Mouse (Mus musculus) liver, embryonic 13.5 days (tissue): Measurements from ENCODE around the gene D430019H16Rik. TPM values are rescaled to one million over a fixed set of nuclear protein-coding genes. Genes with fewer than 3 reads are reported as not detected.

ENCODE experiments used
- ATAC-seq: fragments of 200-750 bp; cut with Nextera tagmentation; 2 replicates; pipeline ENCODE4 v1.8.0; 2017; ENCODE audit warnings: low read depth, mild to moderate bottlenecking, moderate number of reproducible peaks, moderate library complexity
- DNase-seq: peaks from one replicate; pipeline ENCODE4 v3.0.0; 2022
- H3K27ac ChIP-seq: fragments of 300-500 bp; sonication (generic); 2 replicates; pipeline ENCODE4 v1.5.1; 2015; ENCODE audit warnings: moderate library complexity, mild to moderate bottlenecking, inconsistent platforms
- H3K27me3 ChIP-seq: fragments of 300-500 bp; sonication (generic); 2 replicates; pipeline ENCODE4 v1.6.1; 2015; ENCODE audit warnings: mild to moderate bottlenecking, inconsistent platforms
- H3K36me3 ChIP-seq: fragments of 300-500 bp; sonication (generic); 2 replicates; pipeline ENCODE4 v1.6.1; 2015; ENCODE audit warnings: mild to moderate bottlenecking, inconsistent platforms
- H3K4me1 ChIP-seq: fragments of 300-500 bp; sonication (generic); replicated peaks from 2 replicates; pipeline ENCODE4 v1.6.1; 2015; ENCODE audit warnings: inconsistent platforms
- H3K4me2 ChIP-seq: fragments of 300-500 bp; sonication (generic); 2 replicates; pipeline ENCODE4 v1.6.1; 2015; ENCODE audit warnings: inconsistent platforms, mild to moderate bottlenecking, moderate library complexity
- H3K4me3 ChIP-seq: fragments of 300-500 bp; sonication (generic); replicated peaks from 2 replicates; pipeline ENCODE4 v1.5.1; 2015; ENCODE audit warnings: mild to moderate bottlenecking, inconsistent platforms
- H3K9ac ChIP-seq: fragments of 300-500 bp; sonication (generic); 2 replicates; pipeline ENCODE4 v1.6.1; 2015; ENCODE audit warnings: mild to moderate bottlenecking, inconsistent platforms
- H3K9me3 ChIP-seq: fragments of 300-500 bp; sonication (generic); replicated peaks from 2 replicates; pipeline ENCODE4 v1.6.1; 2016; ENCODE audit warnings: inconsistent platforms
- WGBS: fragments of 180-500 bp; shearing (Covaris S2); methylation state at CpG from one replicate; pipeline ENCODE4 v1.1.7; 2015; ENCODE audit not compliant: insufficient replicate concordance; 5-methylcytosine and 5-hydroxymethylcytosine counted together
- polyA plus RNA-seq: library from polyadenylated mRNA; unstranded; fragments of >200 nt; fragmentation: Nextera tagmentation; extraction: Ambion mirVana; gene quantifications from 2 replicates; pipeline ENCODE4 v1.2.1, GENCODE M21; 2015

D430019H16Rik gene
- polyA plus RNA-seq, 1 experiment from 2014 or later = 0.09 TPM

- no peak overlapping the region for H3K9ac ChIP-seq
- H3K4me1 ChIP-seq = no peaks in the 10 kb centered on the region
- ATAC-seq (no peak), DNase-seq (no peak)
- no peaks in the 10 kb centered on the region for H3K27me3 ChIP-seq
- no peak overlapping the region for H3K4me3 ChIP-seq
- WGBS = 75% methylated on average over 15 of the region's 15 CpGs
- no peaks in the 10 kb centered on the region for H3K9me3 ChIP-seq
- no peak overlapping the region for H3K27ac ChIP-seq
- no peak overlapping the region for H3K4me2 ChIP-seq
- H3K36me3 ChIP-seq = no peaks in the 10 kb centered on the region
Observed at GRCm38 (mm10) chr12:105521170-105521762, 67.6 kb downstream of the D430019H16Rik start.

- H3K27me3 ChIP-seq = no peaks in the 10 kb centered on the region
- H3K36me3 ChIP-seq = no peaks in the 10 kb centered on the region
- H3K27ac ChIP-seq = no peak overlapping the region
- H3K4me3 ChIP-seq = no peak overlapping the region
- H3K9ac ChIP-seq = no peak overlapping the region
- DNase-seq (no peak), ATAC-seq (no peak)
- no peaks in the 10 kb centered on the region for H3K4me1 ChIP-seq
- 44% methylated on average over 2 of the region's 2 CpGs for WGBS
- no peaks in the 10 kb centered on the region for H3K9me3 ChIP-seq
- no peak overlapping the region for H3K4me2 ChIP-seq
Observed at GRCm38 (mm10) chr12:105523737-105524136, 70.1 kb downstream of the D430019H16Rik start.

GRCm38 (mm10) chr12:105526186-105526585 is 72.5 kb downstream of the D430019H16Rik start:
- Histone ChIP-seq H3K27me3 (no peaks in the 10 kb centered on the region), H3K9me3 (no peaks in the 10 kb centered on the region), H3K27ac (no peak overlapping the region), H3K9ac (no peak overlapping the region), H3K36me3 (no peaks in the 10 kb centered on the region), H3K4me2 (no peak overlapping the region), H3K4me1 (no peaks in the 10 kb centered on the region), H3K4me3 (no peak overlapping the region)
- no peak for ATAC-seq
- DNase-seq = no peak
- WGBS = 61% methylated on average over 3 of the region's 3 CpGs

GRCm38 (mm10) chr12:105526829-105527228 is 73.2 kb downstream of the D430019H16Rik start:
- DNase-seq = no peak
- Histone ChIP-seq H3K9ac (no peak overlapping the region), H3K4me1 (no peaks in the 10 kb centered on the region), H3K27me3 (no peaks in the 10 kb centered on the region), H3K4me2 (no peak overlapping the region), H3K4me3 (no peak overlapping the region), H3K36me3 (no peaks in the 10 kb centered on the region), H3K27ac (no peak overlapping the region), H3K9me3 (no peaks in the 10 kb centered on the region)
- no peak for ATAC-seq
- WGBS = 60% methylated on average over 5 of the region's 5 CpGs

- H3K36me3 ChIP-seq = no peaks in the 10 kb centered on the region
- H3K27ac ChIP-seq = no peak overlapping the region
- H3K9ac ChIP-seq = no peak overlapping the region
- no peak overlapping the region for H3K4me2 ChIP-seq
- 17% methylated on average over 9 of the region's 9 CpGs for WGBS
- ATAC-seq = no peak
- H3K27me3 ChIP-seq = no peaks in the 10 kb centered on the region
- no peak for DNase-seq
- H3K9me3 ChIP-seq = no peaks in the 10 kb centered on the region
- no peak overlapping the region for H3K4me3 ChIP-seq
- H3K4me1 ChIP-seq = no peaks in the 10 kb centered on the region
Observed at GRCm38 (mm10) chr12:105529545-105529944, 75.9 kb downstream of the D430019H16Rik start.

GRCm38 (mm10) chr12:105531724-105532371 is 78.2 kb downstream of the D430019H16Rik start:
- H3K9ac ChIP-seq = no peak overlapping the region
- no peaks in the 10 kb centered on the region for H3K27me3 ChIP-seq
- H3K36me3 ChIP-seq = no peaks in the 10 kb centered on the region
- H3K4me1 ChIP-seq = no peaks in the 10 kb centered on the region
- no peak for ATAC-seq
- no peaks in the 10 kb centered on the region for H3K9me3 ChIP-seq
- H3K4me2 ChIP-seq = no peak overlapping the region
- no peak overlapping the region for H3K4me3 ChIP-seq
- H3K27ac ChIP-seq = no peak overlapping the region
- 50% methylated on average over 8 of the region's 8 CpGs for WGBS
- no peak for DNase-seq

GRCm38 (mm10) chr12:105534842-105535241 is 81.2 kb downstream of the D430019H16Rik start:
- Histone ChIP-seq H3K4me2 (no peak overlapping the region), H3K9ac (no peak overlapping the region), H3K27ac (no peak overlapping the region), H3K27me3 (no peaks in the 10 kb centered on the region), H3K4me1 (no peaks in the 10 kb centered on the region), H3K4me3 (no peak overlapping the region), H3K36me3 (no peaks in the 10 kb centered on the region), H3K9me3 (no peaks in the 10 kb centered on the region)
- no peak for ATAC-seq
- WGBS = 64% methylated on average over 4 of the region's 4 CpGs
- no peak for DNase-seq

- no peak overlapping the region for H3K4me2 ChIP-seq
- no peak overlapping the region for H3K27ac ChIP-seq
- no peaks in the 10 kb centered on the region for H3K27me3 ChIP-seq
- no peaks in the 10 kb centered on the region for H3K9me3 ChIP-seq
- no peak overlapping the region for H3K9ac ChIP-seq
- H3K4me1 ChIP-seq = no peaks in the 10 kb centered on the region
- ATAC-seq (peak; percentile 18; the same call in 1 of the 2 replicates), DNase-seq (no peak)
- H3K4me3 ChIP-seq = no peak overlapping the region
- 34% methylated on average over 13 of the region's 13 CpGs for whole genome bisulfite sequencing
- no peaks in the 10 kb centered on the region for H3K36me3 ChIP-seq
Observed at GRCm38 (mm10) chr12:105535968-105536760, 82.5 kb downstream of the D430019H16Rik start.

GRCm38 (mm10) chr12:105537162-105537561 is 83.5 kb downstream of the D430019H16Rik start:
- H3K36me3 ChIP-seq = no peaks in the 10 kb centered on the region
- DNase-seq (no peak), ATAC-seq (no peak)
- no peak overlapping the region for H3K4me2 ChIP-seq
- no peak overlapping the region for H3K27ac ChIP-seq
- WGBS = 49% methylated on average over 5 of the region's 5 CpGs
- H3K27me3 ChIP-seq = no peaks in the 10 kb centered on the region
- no peak overlapping the region for H3K9ac ChIP-seq
- no peak overlapping the region for H3K4me3 ChIP-seq
- H3K9me3 ChIP-seq = no peaks in the 10 kb centered on the region
- H3K4me1 ChIP-seq = no peaks in the 10 kb centered on the region

GRCm38 (mm10) chr12:105539649-105540048 is 86.0 kb downstream of the D430019H16Rik start:
- H3K27ac ChIP-seq = no peak overlapping the region
- no peaks in the 10 kb centered on the region for H3K9me3 ChIP-seq
- ATAC-seq = 0 out of 2 replicates have a peak, but pooled peaks have one; percentile 47
- H3K4me1 ChIP-seq = no peaks in the 10 kb centered on the region
- H3K36me3 ChIP-seq = no peaks in the 10 kb centered on the region
- no peak overlapping the region for H3K9ac ChIP-seq
- no peak for DNase-seq
- H3K4me3 ChIP-seq = no peak overlapping the region
- H3K27me3 ChIP-seq = no peaks in the 10 kb centered on the region
- H3K4me2 ChIP-seq = no peak overlapping the region
- 46% methylated on average over 10 of the region's 10 CpGs for WGBS

GRCm38 (mm10) chr12:105541590-105542402 is 88.1 kb downstream of the D430019H16Rik start:
- no peak overlapping the region for H3K27ac ChIP-seq
- H3K9ac ChIP-seq = no peak overlapping the region
- no peak for ATAC-seq
- no peaks in the 10 kb centered on the region for H3K36me3 ChIP-seq
- H3K4me3 ChIP-seq = no peak overlapping the region
- H3K4me2 ChIP-seq = no peak overlapping the region
- H3K27me3 ChIP-seq = no peaks in the 10 kb centered on the region
- WGBS = 65% methylated on average over 12 of the region's 12 CpGs
- no peaks in the 10 kb centered on the region for H3K9me3 ChIP-seq
- 0 out of 2 replicates have a peak, but pooled peaks cover 3% of the 10 kb centered on the region for H3K4me1 ChIP-seq
- DNase-seq = no peak
